In genomic region chr8:109360081-109360715, GRCm38 (mm10) we compare ENCODE assay signal across 9 mouse cellular contexts.
DNase-seq lines count a peak whose midpoint lies in the region; ATAC-seq and TF ChIP-seq lines count a peak whose summit lies in the region.
"Had no signal": no experiment of that assay in that cellular context is flagged by ENCODE, and none has a peak within 500 bp of the region (broad histone marks: within the 10 kb centered on the region; RNA-seq: fewer than 3 reads in every experiment).

No protein-coding gene starts in this region.

- peak overlapping the region; percentile 54 for H3K4me2 ChIP-seq in embryonic facial prominence, embryonic 12.5 days (replicated peaks)
- peak overlapping the region; percentile 54 for H3K4me2 ChIP-seq in intestine, embryonic 14.5 days (ENCODE audit: low read length)
- H3K4me2 ChIP-seq in neural tube, embryonic 14.5 days (ENCODE audit: low read depth, low read length): peak overlapping the region; percentile 52

- H3K4me1 ChIP-seq in embryonic facial prominence, embryonic 12.5 days: peaks cover 13% of the 10 kb centered on the region; the same call in 1 of the 2 replicates
- peaks cover 22% of the 10 kb centered on the region for H3K4me1 ChIP-seq in intestine, embryonic 14.5 days (replicated peaks; ENCODE audit: control insufficient read depth, insufficient read depth, low read length)
- H3K4me1 ChIP-seq in neural tube, embryonic 14.5 days (ENCODE audit: control insufficient read depth, insufficient read depth, low read length): peaks cover 23% of the 10 kb centered on the region

- TF ChIP-seq CTCF in layer of hippocampus, adult 2 months (conservative IDR thresholded peaks at IDR 0.05): no peak

- no peaks in the 10 kb centered on the region for H3K36me3 ChIP-seq in embryonic facial prominence, embryonic 12.5 days
- no peaks in the 10 kb centered on the region for H3K36me3 ChIP-seq in intestine, embryonic 14.5 days (ENCODE audit: control insufficient read depth, insufficient read depth, low read length)
- H3K36me3 ChIP-seq in neural tube, embryonic 14.5 days (ENCODE audit: control insufficient read depth, insufficient read depth, low read length): no peaks in the 10 kb centered on the region

- no peaks in the 10 kb centered on the region for H3K27me3 ChIP-seq in embryonic facial prominence, embryonic 12.5 days
- H3K27me3 ChIP-seq in intestine, embryonic 14.5 days (replicated peaks; ENCODE audit: control insufficient read depth, insufficient read depth, low read length): no peaks in the 10 kb centered on the region
- no peaks in the 10 kb centered on the region for H3K27me3 ChIP-seq in neural tube, embryonic 14.5 days (ENCODE audit: control insufficient read depth, insufficient read depth, low read length)

- H3K4me3 ChIP-seq in layer of hippocampus, adult 2 months: no peak overlapping the region; the same call in 1 of the 2 replicates
- peak overlapping the region; percentile 19; the same call in 1 of the 2 replicates for H3K4me3 ChIP-seq in embryonic facial prominence, embryonic 12.5 days
- H3K4me3 ChIP-seq in intestine, embryonic 14.5 days (ENCODE audit: low read depth, low read length): peak overlapping the region; percentile 25; the same call in 1 of the 2 replicates
- H3K4me3 ChIP-seq in neural tube, embryonic 14.5 days (ENCODE audit: low read depth, low read length): no peak overlapping the region

- 22% methylated on average over 14 of the region's 14 CpGs for WGBS in embryonic facial prominence, embryonic 12.5 days
- WGBS in intestine, embryonic 14.5 days: 22% methylated on average over 14 of the region's 14 CpGs
- 9% methylated on average over 14 of the region's 14 CpGs for WGBS in neural tube, embryonic 14.5 days

- no peak for DNase-seq in layer of hippocampus, adult 2 months (ENCODE audit: low spot score in 2 of 2)
- DNase-seq in layer of hippocampus, adult 11-12 months (ENCODE audit: low spot score): no peak
- peak; percentile 62 for DNase-seq in intestine, embryonic 14.5 days (ENCODE audit: low spot score)
- no peak for DNase-seq in urinary bladder, postnatal 10 days (ENCODE audit: low spot score)
- DNase-seq in cerebellum, adult 11 months: no peak
- DNase-seq: lung, adult 18-20 months had no signal

- no peak overlapping the region for H3K9ac ChIP-seq in embryonic facial prominence, embryonic 12.5 days
- peak overlapping the region; percentile 35; the same call in 1 of the 2 replicates for H3K9ac ChIP-seq in intestine, embryonic 14.5 days (ENCODE audit: low read length)
- H3K9ac ChIP-seq in neural tube, embryonic 14.5 days (replicated peaks; ENCODE audit: low read depth, low read length): peak overlapping the region; percentile 60; the same call in 1 of the 2 replicates

- no peak for ATAC-seq in embryonic facial prominence, embryonic 12.5 days (ENCODE audit: insufficient number of reproducible peaks, insufficient read depth, low FRiP score, low TSS enrichment)
- no peak for ATAC-seq in intestine, embryonic 14.5 days (replicated peaks; ENCODE audit: low FRiP score, low TSS enrichment, low read depth)
- ATAC-seq in neural tube, embryonic 14.5 days (ENCODE audit: low read depth): peak; percentile 55
- ATAC-seq in monocyte, adult 5-6 weeks (replicated peaks; ENCODE audit: insufficient number of reproducible peaks, low FRiP score, low TSS enrichment, poor library complexity, severe bottlenecking): no peak

- H3K27ac ChIP-seq in layer of hippocampus, adult 2 months: peak overlapping the region; percentile 77
- no peak overlapping the region for H3K27ac ChIP-seq in embryonic facial prominence, embryonic 12.5 days
- H3K27ac ChIP-seq in intestine, embryonic 14.5 days (ENCODE audit: low read depth): no peak overlapping the region
- peak overlapping the region; percentile 94 for H3K27ac ChIP-seq in neural tube, embryonic 14.5 days (ENCODE audit: low read depth, low read length)

- no peaks in the 10 kb centered on the region for H3K9me3 ChIP-seq in embryonic facial prominence, embryonic 12.5 days
- no peaks in the 10 kb centered on the region for H3K9me3 ChIP-seq in intestine, embryonic 14.5 days (ENCODE audit: control insufficient read depth, low read length)
- no peaks in the 10 kb centered on the region for H3K9me3 ChIP-seq in neural tube, embryonic 14.5 days (ENCODE audit: control insufficient read depth, low read length)

Comparison
In these comparisons a context has a peak if more than half of its experiments do, and no peak if none do; other contexts are left out.
1. H3K27ac ChIP-seq: peak in layer of hippocampus, adult 2 months (single experiment) and neural tube, embryonic 14.5 days (single experiment); none in embryonic facial prominence, embryonic 12.5 days (single experiment) and intestine, embryonic 14.5 days (single experiment).
2. H3K4me3 ChIP-seq: peak in embryonic facial prominence, embryonic 12.5 days (single experiment) and intestine, embryonic 14.5 days (single experiment); none in layer of hippocampus, adult 2 months (single experiment) and neural tube, embryonic 14.5 days (single experiment).
3. Peak in every context shown above with its lines, with median percentiles within 50 percentile points of each other: H3K4me2 ChIP-seq.